Mouse (Mus musculus) forebrain, embryonic 16.5 days (tissue): ENCODE results near the gene Sv2a. TPM values are rescaled to one million over a fixed set of nuclear protein-coding genes. Genes with fewer than 3 reads are reported as not detected.
"Not testable (repeated sequence)": the region's sequence is repeated elsewhere in the genome, so short reads cannot be mapped to it uniquely, and the experiment has no call there.

Experiments used
- ATAC-seq: fragments of 200-750 bp; cut with Nextera tagmentation; 2 replicates; pipeline ENCODE4 v1.8.0; 2017; ENCODE audit warnings: mild to moderate bottlenecking, moderate library complexity
- H3K27ac ChIP-seq: fragments of 300-500 bp; sonication (generic); 2 replicates; pipeline ENCODE4 v1.5.1; 2014; ENCODE audit warnings: low read length, control low read depth
- H3K27me3 ChIP-seq: fragments of 300-500 bp; sonication (generic); replicated peaks from 2 replicates; pipeline ENCODE4 v1.6.1; 2014; ENCODE audit warnings: low read length; ENCODE audit not compliant: control insufficient read depth, insufficient read depth
- H3K36me3 ChIP-seq: fragments of 300-500 bp; sonication (generic); 2 replicates; pipeline ENCODE4 v1.6.1; 2014; ENCODE audit not compliant: control insufficient read depth, insufficient read depth
- H3K4me1 ChIP-seq: fragments of 300-500 bp; sonication (generic); replicated peaks from 2 replicates; pipeline ENCODE4 v1.6.1; 2014; ENCODE audit warnings: low read length; ENCODE audit not compliant: control insufficient read depth, insufficient read depth
- H3K4me2 ChIP-seq: fragments of 300-500 bp; sonication (generic); 2 replicates; pipeline ENCODE4 v1.6.1; 2014; ENCODE audit warnings: mild to moderate bottlenecking, low read length, control low read depth
- H3K4me3 ChIP-seq: fragments of 300-500 bp; sonication (generic); replicated peaks from 2 replicates; pipeline ENCODE4 v1.5.1; 2014; ENCODE audit warnings: mild to moderate bottlenecking, low read length, control low read depth
- H3K9ac ChIP-seq: fragments of 300-500 bp; sonication (generic); replicated peaks from 2 replicates; pipeline ENCODE4 v1.6.1; 2014; ENCODE audit warnings: low read depth, low read length, control low read depth
- H3K9me3 ChIP-seq: fragments of 300-500 bp; sonication (generic); 2 replicates; pipeline ENCODE4 v1.6.1; 2016; ENCODE audit warnings: low read length; ENCODE audit not compliant: control insufficient read depth
- WGBS: fragments of 180-500 bp; shearing (Covaris S2); extraction: QIAGEN DNeasy Blood & Tissue Kit; methylation state at CpG from one replicate; pipeline ENCODE4 v1.1.7; 2014; 5-methylcytosine and 5-hydroxymethylcytosine counted together
- polyA plus RNA-seq: library from polyadenylated mRNA; unstranded; fragments of >200 nt; fragmentation: Nextera tagmentation; extraction: Ambion mirVana; gene quantifications from 2 replicates; pipeline ENCODE4 v1.2.1, GENCODE M21; 2015

The Sv2a gene
- polyA plus RNA-seq, 1 experiment from 2014 or later: 87.3 TPM

DNA sequence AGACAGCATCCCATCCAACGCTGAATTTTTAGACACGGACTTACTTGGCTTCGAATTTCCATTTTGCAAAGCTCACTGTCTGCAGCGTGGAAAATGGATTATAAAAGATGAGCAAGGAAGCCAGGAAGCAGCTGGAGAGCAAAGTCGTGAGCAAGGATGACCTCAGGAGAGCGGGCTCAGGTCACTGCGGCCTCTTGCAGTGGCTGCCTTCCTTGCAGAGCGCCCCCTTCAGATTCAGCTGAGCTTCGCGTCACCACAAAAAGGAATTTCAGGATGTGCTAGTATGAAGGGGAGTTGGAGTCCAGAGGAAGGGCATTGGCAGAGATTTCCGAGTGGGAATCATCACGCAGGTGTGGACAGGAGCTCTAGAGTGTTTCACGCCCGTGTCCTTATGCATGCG is 28.3 kb downstream of the Sv2a start:
- 25% methylated on average over 15 of the region's 15 CpGs for WGBS

GRCm38 (mm10) chr3:96219191-96219641 is 38.3 kb downstream of the Sv2a start:
- H3K27ac ChIP-seq: peak overlapping the region; percentile 98
- H3K4me2 ChIP-seq: peak overlapping the region; percentile 86
- under 1% methylated on average over 12 of the region's 12 CpGs for WGBS
- no peaks in the 10 kb centered on the region for H3K27me3 ChIP-seq
- H3K4me1 ChIP-seq: peaks cover 19% of the 10 kb centered on the region
- no peaks in the 10 kb centered on the region for H3K36me3 ChIP-seq
- peak overlapping the region; percentile 72 for H3K4me3 ChIP-seq
- ATAC-seq: peak; percentile 24
- H3K9me3 ChIP-seq: no peaks in the 10 kb centered on the region
- peak overlapping the region; percentile 60 for H3K9ac ChIP-seq

More for the DNA sequence above, 28.3 kb downstream of the Sv2a start:
- Histone ChIP-seq H3K36me3 (no peaks in the 10 kb centered on the region), H3K27ac (no peak overlapping the region), H3K9me3 (no peaks in the 10 kb centered on the region), H3K4me3 (no peak overlapping the region), H3K27me3 (no peaks in the 10 kb centered on the region), H3K4me2 (no peak overlapping the region), H3K9ac (no peak overlapping the region), H3K4me1 (no peaks in the 10 kb centered on the region)
- ATAC-seq: no peak

- Histone ChIP-seq H3K27me3 (no peaks in the 10 kb centered on the region), H3K4me3 (peak within 1 kb of the TSS; percentile 72), H3K9ac (peak within 1 kb of the TSS; percentile 76), H3K4me1 (peaks cover 19% of the 10 kb centered on the region), H3K36me3 (no peaks in the 10 kb centered on the region), H3K4me2 (peak within 1 kb of the TSS; percentile 86), H3K9me3 (no peaks in the 10 kb centered on the region), H3K27ac (peak within 1 kb of the TSS; percentile 98)
- under 1% methylated on average over 30 of the region's 37 CpGs for WGBS
- ATAC-seq: peak; percentile 92
Observed at GRCm38 (mm10) chr3:96219661-96220130, 38.7 kb downstream of the Sv2a start, which contains the start of the genes Bola1 and Hist2h2ab. Gene Bola1, minus strand, starts transcription at chr3:96219709. Gene Hist2h2ab, plus strand, starts transcription at chr3:96219865.

- peak; percentile 3; the same call in 1 of the 2 replicates for ATAC-seq
Observed at GRCm38 (mm10) chr3:96220131-96220764, 39.3 kb downstream of the Sv2a start.

GRCm38 (mm10) chr3:96220765-96221639 is 40.1 kb downstream of the Sv2a start, which contains the start of the genes Hist2h2ac and Hist2h2be:
Gene Hist2h2ac, minus strand, starts transcription at chr3:96220880.
Gene Hist2h2be, plus strand, starts transcription at chr3:96221119.
- H3K36me3 ChIP-seq: no peaks in the 10 kb centered on the region
- peak within 1 kb of the TSS; percentile 86 for H3K4me2 ChIP-seq
- under 1% methylated on average over 43 of the region's 43 CpGs for WGBS
- ATAC-seq: peak; percentile 80
- no peaks in the 10 kb centered on the region for H3K9me3 ChIP-seq
- H3K4me3 ChIP-seq: peak within 1 kb of the TSS; percentile 72
- peak within 1 kb of the TSS; percentile 76 for H3K9ac ChIP-seq
- H3K4me1 ChIP-seq: peaks cover 23% of the 10 kb centered on the region
- H3K27ac ChIP-seq: peak within 1 kb of the TSS; percentile 98
- no peaks in the 10 kb centered on the region for H3K27me3 ChIP-seq

More at GRCm38 (mm10) chr3:96220131-96220764, 39.3 kb downstream of the Sv2a start:
- not testable (repeated sequence) for H3K36me3 ChIP-seq, H3K9me3 ChIP-seq, H3K27me3 ChIP-seq
- H3K4me2 ChIP-seq: peak overlapping the region; percentile 86
- peak overlapping the region; percentile 72 for H3K4me3 ChIP-seq
- H3K4me1 ChIP-seq: peaks cover 19% of the 10 kb centered on the region
- H3K27ac ChIP-seq: peak overlapping the region; percentile 98
- under 1% methylated on average over 24 of the region's 47 CpGs for WGBS
- peak overlapping the region; percentile 76 for H3K9ac ChIP-seq

GRCm38 (mm10) chr3:96221640-96222038 is 40.7 kb downstream of the Sv2a start:
- peak overlapping the region; percentile 68 for H3K9ac ChIP-seq
- H3K4me1 ChIP-seq: peaks cover 25% of the 10 kb centered on the region
- ATAC-seq: no peak
- no peaks in the 10 kb centered on the region for H3K9me3 ChIP-seq
- no peaks in the 10 kb centered on the region for H3K36me3 ChIP-seq
- 4% methylated on average over 9 of the region's 9 CpGs for WGBS
- H3K4me3 ChIP-seq: peak overlapping the region; percentile 72
- no peaks in the 10 kb centered on the region for H3K27me3 ChIP-seq
- H3K4me2 ChIP-seq: peak overlapping the region; percentile 86
- peak overlapping the region; percentile 98 for H3K27ac ChIP-seq

DNA sequence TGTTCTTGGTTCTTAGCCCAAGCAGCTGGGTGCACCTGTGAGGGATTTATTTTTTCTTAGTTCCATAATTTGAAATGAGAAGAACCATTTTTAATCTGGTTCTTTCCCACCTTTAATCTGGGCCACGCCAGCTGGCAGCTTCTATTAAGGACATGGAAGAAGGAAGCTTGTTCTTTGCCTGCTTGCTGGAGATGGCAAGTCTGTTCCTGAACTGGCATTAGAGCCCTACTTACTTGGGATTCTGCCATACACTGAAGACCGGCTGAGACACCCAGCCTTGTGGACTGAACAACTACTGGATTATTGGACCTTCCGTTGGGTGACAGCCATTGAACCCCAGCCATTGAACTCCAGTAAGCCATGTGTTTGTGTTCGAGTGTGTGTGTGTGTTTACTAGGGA is 41.8 kb downstream of the Sv2a start:
- Histone ChIP-seq H3K36me3 (no peaks in the 10 kb centered on the region), H3K27ac (no peak overlapping the region), H3K27me3 (no peaks in the 10 kb centered on the region), H3K4me1 (peaks cover 25% of the 10 kb centered on the region), H3K4me2 (peak overlapping the region; percentile 86), H3K9ac (no peak overlapping the region), H3K9me3 (no peaks in the 10 kb centered on the region), H3K4me3 (no peak overlapping the region)
- no peak for ATAC-seq
- WGBS: 76% methylated on average over 4 of the region's 4 CpGs

DNA sequence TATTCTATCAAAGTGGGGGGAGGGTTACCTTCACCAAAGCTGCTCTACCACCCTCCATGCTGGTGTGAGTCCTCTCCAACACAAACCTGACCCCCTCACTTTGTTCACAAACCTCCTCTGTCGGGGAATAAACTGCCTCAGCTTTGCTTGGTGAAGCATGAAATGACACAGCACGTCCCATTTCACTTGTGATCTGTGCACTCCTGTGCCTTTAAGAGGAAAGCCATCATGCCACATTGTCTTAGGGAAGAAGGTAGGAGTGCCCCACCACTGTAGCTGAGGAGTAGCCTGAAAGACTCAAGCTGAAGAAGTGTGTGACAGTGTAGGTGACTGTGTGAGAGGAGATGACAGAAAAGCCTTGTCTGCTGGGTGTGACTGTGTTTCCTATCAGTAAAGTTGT is 44.5 kb downstream of the Sv2a start:
- WGBS: 11% methylated on average over 2 of the region's 2 CpGs
- Histone ChIP-seq H3K4me1 (peaks cover 19% of the 10 kb centered on the region), H3K27me3 (no peaks in the 10 kb centered on the region), H3K4me3 (no peak overlapping the region), H3K9ac (no peak overlapping the region), H3K27ac (no peak overlapping the region), H3K4me2 (no peak overlapping the region), H3K9me3 (no peaks in the 10 kb centered on the region), H3K36me3 (no peaks in the 10 kb centered on the region)
- no peak for ATAC-seq
